Mouse (Mus musculus) 3T3-L1 (cell line): ENCODE results near the gene Rhcg.

ENCODE experiments used
- DNase-seq: peaks from one replicate; pipeline ENCODE4 v3.0.0-alpha.2; 2015; ENCODE audit warnings: low read depth, low spot score

Gene Rhcg

GRCm38 (mm10) chr7:79602006-79602405 is 15.5 kb downstream of the Rhcg start:
- no peak for DNase-seq

GRCm38 (mm10) chr7:79600122-79600521 is 17.3 kb downstream of the Rhcg start:
- DNase-seq, result no peak

- DNase-seq, result peak; percentile 81
Observed at GRCm38 (mm10) chr7:79594854-79595253, 22.6 kb downstream of the Rhcg start.

GRCm38 (mm10) chr7:79591812-79592731 is 25.4 kb downstream of the Rhcg start:
- no peak for DNase-seq

- DNase-seq, result no peak
Observed at GRCm38 (mm10) chr7:79590560-79591110, 26.8 kb downstream of the Rhcg start.

GRCm38 (mm10) chr7:79589763-79590559 is 27.5 kb downstream of the Rhcg start:
- DNase-seq, result no peak

GRCm38 (mm10) chr7:79588284-79588683 is 29.2 kb downstream of the Rhcg start:
- DNase-seq, result no peak

GRCm38 (mm10) chr7:79578851-79579241 is 38.6 kb downstream of the Rhcg start:
- no peak for DNase-seq

GRCm38 (mm10) chr7:79577931-79578850 is 39.3 kb downstream of the Rhcg start:
- no peak for DNase-seq

GRCm38 (mm10) chr7:79577096-79577874 is 40.2 kb downstream of the Rhcg start:
- no peak for DNase-seq

GRCm38 (mm10) chr7:79576659-79577058 is 40.8 kb downstream of the Rhcg start:
- DNase-seq, result peak; percentile 9

GRCm38 (mm10) chr7:79572191-79572818 is 45.2 kb downstream of the Rhcg start:
- DNase-seq, result no peak

GRCm38 (mm10) chr7:79568937-79569535 is 48.4 kb downstream of the Rhcg start:
- no peak for DNase-seq

GRCm38 (mm10) chr7:79568212-79568611 is 49.2 kb downstream of the Rhcg start:
- no peak for DNase-seq

GRCm38 (mm10) chr7:79563675-79564074 is 53.8 kb downstream of the Rhcg start:
- no peak for DNase-seq

GRCm38 (mm10) chr7:79562385-79562784 is 55.1 kb downstream of the Rhcg start:
- no peak for DNase-seq

GRCm38 (mm10) chr7:79558698-79559097 is 58.8 kb downstream of the Rhcg start:
- DNase-seq, result peak; percentile 40

- no peak for DNase-seq
Observed at GRCm38 (mm10) chr7:79557728-79558221, 59.7 kb downstream of the Rhcg start.

GRCm38 (mm10) chr7:79555368-79556034 is 62.0 kb downstream of the Rhcg start:
- DNase-seq, result peak; percentile 14
